Mouse (Mus musculus) C2C12 (cell line): ENCODE data around the gene Eif2b1.

ENCODE experiments used
- CEBPB ChIP-seq: IDR thresholded peaks from one replicate; pipeline ENCODE4 v1.6.1; 2011; ENCODE audit warnings: low read depth, mild to moderate bottlenecking, control low read depth, moderate library complexity
- CTCF ChIP-seq: IDR thresholded peaks from one replicate; pipeline ENCODE4 v1.5.1; 2011; ENCODE audit not compliant: control insufficient read depth, insufficient read depth, insufficient read length
- FOSL1 ChIP-seq: IDR thresholded peaks from one replicate; pipeline ENCODE4 v1.8.0; 2011; ENCODE audit warnings: mild to moderate bottlenecking, low read length; ENCODE audit not compliant: poor library complexity, insufficient read depth, severe bottlenecking
- MAX ChIP-seq: IDR thresholded peaks from one replicate; pipeline ENCODE4 v1.6.1; 2011; ENCODE audit warnings: mild to moderate bottlenecking, control low read depth
- MYOD1 ChIP-seq: IDR thresholded peaks from one replicate; pipeline ENCODE4 v1.6.1; 2011; ENCODE audit warnings: low read depth; ENCODE audit not compliant: control insufficient read depth, insufficient read length
- USF1 ChIP-seq: IDR thresholded peaks from one replicate; pipeline ENCODE4 v1.6.1; 2011; ENCODE audit warnings: low read depth, mild to moderate bottlenecking, control low read depth, moderate library complexity

DNA sequence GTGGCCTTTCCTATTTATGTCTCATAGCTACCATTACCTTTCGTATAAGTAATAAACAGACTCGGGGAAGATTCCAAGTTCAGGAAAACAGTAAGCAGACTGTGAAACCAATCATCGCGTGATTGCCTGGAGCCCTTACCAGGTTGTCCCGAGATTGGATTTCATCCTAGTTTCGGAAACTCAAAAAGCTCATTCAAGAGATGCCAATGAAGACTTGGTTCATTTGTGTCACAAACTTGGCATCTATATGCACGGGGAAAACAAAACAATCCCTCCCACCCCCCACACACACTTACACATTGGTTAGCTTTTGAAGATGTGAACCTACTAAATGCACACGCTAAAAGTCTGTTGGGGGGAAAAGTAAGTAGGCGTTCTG is 26.8 kb downstream of the Eif2b1 start:
- TF ChIP-seq CTCF, result no peak
- no peak for TF ChIP-seq MAX
- no peak for TF ChIP-seq CEBPB
- no peak for TF ChIP-seq USF1
- TF ChIP-seq MYOD1, result no peak
- no peak for TF ChIP-seq FOSL1
